Mouse (Mus musculus) heart, adult 2 months (tissue): ENCODE measurements around the gene Hes5. TPM values are rescaled to one million over a fixed set of nuclear protein-coding genes. Genes with fewer than 3 reads are reported as not detected.

Experiments used
- DNase-seq, 2 experiments: peaks; one replicate each; pipeline ENCODE4 v3.0.0; 2021
- H3K27ac ChIP-seq: fragments of 200-600 bp; 2 replicates; pipeline ENCODE4 v1.8.1; 2022
- H3K27me3 ChIP-seq: fragments of 200-500 bp; 2 replicates; pipeline ENCODE4 v1.6.1; 2012; ENCODE audit warnings: mild to moderate bottlenecking, low read length, inconsistent platforms, mixed read lengths; ENCODE audit not compliant: control insufficient read depth, insufficient read depth
- H3K36me3 ChIP-seq: fragments of 200-500 bp; 2 replicates; pipeline ENCODE4 v1.6.1; 2012; ENCODE audit warnings: low read length, inconsistent platforms; ENCODE audit not compliant: control insufficient read depth, insufficient read depth
- H3K4me1 ChIP-seq: fragments of 200-500 bp; 2 replicates; pipeline ENCODE4 v1.6.1; 2011; ENCODE audit warnings: low read length; ENCODE audit not compliant: control insufficient read depth, insufficient read depth
- H3K4me3 ChIP-seq: fragments of 200-600 bp; 2 replicates; pipeline ENCODE4 v1.8.1; 2022
- H3K79me2 ChIP-seq: fragments of 200-500 bp; replicated peaks from 2 replicates; pipeline ENCODE4 v1.6.1; 2012; ENCODE audit warnings: mild to moderate bottlenecking, inconsistent platforms, low read length, moderate library complexity, mixed read lengths; ENCODE audit not compliant: control insufficient read depth, insufficient read depth
- H3K9ac ChIP-seq: fragments of 200-500 bp; 2 replicates; pipeline ENCODE4 v1.6.1; 2012; ENCODE audit warnings: low read depth, mild to moderate bottlenecking, control low read depth, inconsistent platforms, low read length, mixed read lengths
- CTCF ChIP-seq: fragments of 200-600 bp; IDR thresholded peaks from 2 replicates; pipeline ENCODE4 v1.8.1; 2022; ENCODE audit warnings: antibody characterized with exemption, mild to moderate bottlenecking, moderate library complexity
- EP300 ChIP-seq: fragments of 200-500 bp; IDR thresholded peaks from 2 replicates; pipeline ENCODE4 v1.6.1; 2011; ENCODE audit warnings: low read depth, low read length, control low read depth; ENCODE audit not compliant: insufficient read depth
- POLR2A ChIP-seq: fragments of 200-500 bp; IDR thresholded peaks from 2 replicates; pipeline ENCODE4 v1.6.1; 2011; ENCODE audit warnings: mild to moderate bottlenecking, low read depth, low read length, control low read depth; ENCODE audit not compliant: insufficient read depth
- WGBS: fragments of 180-500 bp; shearing (Covaris S2); methylation state at CpG from one replicate; pipeline ENCODE4 v1.1.7; 2018; 5-methylcytosine and 5-hydroxymethylcytosine counted together
- intact Hi-C: fragments of 180-260 bp; cut with DNase I; formaldehyde crosslinking; loops from one replicate; pipeline ENCODE4 v1.15.1; 2025
- polyA plus RNA-seq: library from polyadenylated mRNA; depleted of rRNA; stranded (reverse); fragments of >200 nt; gene quantifications from 2 replicates; pipeline ENCODE4 v1.2.3, GENCODE M21; 2012; rRNA removed
- total RNA-seq, 2 experiments: library from RNA; stranded (reverse); gene quantifications; 2 replicates each; pipeline ENCODE4 v1.2.3; 2021

Gene Hes5
- total and polyA plus RNA-seq, 3 experiments, result 0.10 TPM; not detected in 2

GRCm38 (mm10) chr4:155011312-155012025 is 50.7 kb downstream of the Hes5 start:
- no peak for DNase-seq
- Histone ChIP-seq H3K36me3 (no peaks in the 10 kb centered on the region), H3K9ac (no peak overlapping the region), H3K27me3 (no peaks in the 10 kb centered on the region), H3K27ac (no peak overlapping the region), H3K4me1 (no peaks in the 10 kb centered on the region), H3K4me3 (no peak overlapping the region), H3K79me2 (no peaks in the 10 kb centered on the region)
- 63% methylated on average over 8 of the region's 8 CpGs for WGBS
- TF ChIP-seq CTCF (no peak), EP300 (no peak), POLR2A (no peak)
- intact Hi-C loops, result no loop called here

Other genes with a start within 250 kb of the Hes5 start
- under 1 TPM; 0.09 to 0.10 TPM for gene Ttc34, start 123.5 kb upstream of the Hes5 start, total RNA-seq
- gene Ttc34, start 123.5 kb upstream of the Hes5 start, polyA plus RNA-seq, result 0.12 and 0.31 TPM in 2 replicates
- not detected for gene Mmel1, start 91.3 kb upstream of the Hes5 start, total RNA-seq
- 0.16 TPM in 1 of 2 replicates, not detected in the other for gene Mmel1, start 91.3 kb upstream of the Hes5 start, polyA plus RNA-seq
- gene Fam213b, start 61.8 kb upstream of the Hes5 start, total RNA-seq, result 10 to 100 TPM; 77.1 to 95.9 TPM
- 77.3 and 110 TPM in 2 replicates for gene Fam213b, start 61.8 kb upstream of the Hes5 start, polyA plus RNA-seq
- gene Tnfrsf14, start 32.4 kb upstream of the Hes5 start, total RNA-seq, result 1 to 10 TPM; 6.1 to 7.0 TPM
- gene Tnfrsf14, start 32.4 kb upstream of the Hes5 start, polyA plus RNA-seq, result 16.1 and 18.8 TPM in 2 replicates
- 10 to 100 TPM; 40.7 to 43.9 TPM for gene Pank4, start 3.2 kb downstream of the Hes5 start, total RNA-seq
- gene Pank4, start 3.2 kb downstream of the Hes5 start, polyA plus RNA-seq, result 59.6 and 81.2 TPM in 2 replicates
- not detected for gene Plch2, start 95.9 kb downstream of the Hes5 start, total RNA-seq
- 0.06 and 1.1 TPM in 2 replicates for gene Plch2, start 95.9 kb downstream of the Hes5 start, polyA plus RNA-seq
- 10 to 100 TPM; 18.4 to 19.4 TPM for gene Pex10, start 106.1 kb downstream of the Hes5 start, total RNA-seq
- gene Pex10, start 106.1 kb downstream of the Hes5 start, polyA plus RNA-seq, result 26.5 and 26.7 TPM in 2 replicates
- gene Rer1, start 125.5 kb downstream of the Hes5 start, total RNA-seq, result 10 to 100 TPM; 67.6 to 74.7 TPM
- gene Rer1, start 125.5 kb downstream of the Hes5 start, polyA plus RNA-seq, result 54.7 and 102 TPM in 2 replicates
- gene Morn1, start 125.7 kb downstream of the Hes5 start, total RNA-seq, result 1 to 10 TPM; 1.1 to 1.3 TPM
- gene Morn1, start 125.7 kb downstream of the Hes5 start, polyA plus RNA-seq, result 2.5 and 2.6 TPM in 2 replicates